Mouse (Mus musculus): ENCODE data around the gene Vmn1r155.
"Not testable (repeated sequence)": the region's sequence is repeated elsewhere in the genome, so short reads cannot be mapped to it uniquely, and the experiment has no call there.

Vmn1r155 gene

DNA sequence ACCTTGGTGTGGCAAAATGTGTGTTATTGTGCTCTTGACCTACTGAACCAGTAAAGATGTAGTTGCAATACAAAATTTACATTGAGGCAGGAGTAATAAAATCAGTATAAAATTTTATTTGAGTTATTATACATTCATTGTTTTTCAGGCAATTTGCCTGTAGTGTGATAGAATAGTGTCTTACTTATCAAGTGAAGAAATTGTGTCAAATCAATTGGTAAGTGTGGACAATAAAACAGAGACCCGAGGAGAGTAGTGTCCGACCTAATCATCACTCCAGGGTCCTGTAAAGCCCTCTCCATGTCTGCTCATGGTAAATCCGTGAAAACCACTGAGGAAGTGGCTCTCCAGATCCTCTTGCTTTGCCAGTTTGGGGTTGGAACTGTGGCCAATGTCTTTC lies at the start of gene Vmn1r155:
Vmn1r155 (plus strand) TSS at position 301 of the 400 bp plus-strand sequence.
- not testable (repeated sequence) for DNase-seq (ENCODE audit: low read depth, low spot score)

- not testable (repeated sequence) for DNase-seq (ENCODE audit: low read depth, low spot score)
Measured at GRCm38 (mm10) chr7:22692217-22692616, 34.4 kb downstream of the Vmn1r155 start, which contains the start of gene Gm8693. Gene Gm8693 (minus strand): TSS chr7:22692317.
